Mouse (Mus musculus): ENCODE results near the gene A730061H03Rik.

- no peak for TF ChIP-seq CTCF (IDR thresholded peaks at IDR 0.05; ENCODE audit: extremely low read depth, insufficient read length, insufficient replicate concordance, low read depth, low read length)
- TF ChIP-seq POLR2A (IDR thresholded peaks at IDR 0.05; ENCODE audit: low read depth, low read length) = no peak
These were observed 1.3 kb downstream of the A730061H03Rik start for GRCm38 (mm10) chr14:55558740-55559448.
